Mouse (Mus musculus): ENCODE data around the gene Fbxl16. TPM values are rescaled to one million over a fixed set of nuclear protein-coding genes. Genes with fewer than 3 reads are reported as not detected.

Fbxl16 gene
- total RNA-seq, 4 experiments from 2014 or later = 37.9 to 62.9 (median 43.0) TPM

DNA sequence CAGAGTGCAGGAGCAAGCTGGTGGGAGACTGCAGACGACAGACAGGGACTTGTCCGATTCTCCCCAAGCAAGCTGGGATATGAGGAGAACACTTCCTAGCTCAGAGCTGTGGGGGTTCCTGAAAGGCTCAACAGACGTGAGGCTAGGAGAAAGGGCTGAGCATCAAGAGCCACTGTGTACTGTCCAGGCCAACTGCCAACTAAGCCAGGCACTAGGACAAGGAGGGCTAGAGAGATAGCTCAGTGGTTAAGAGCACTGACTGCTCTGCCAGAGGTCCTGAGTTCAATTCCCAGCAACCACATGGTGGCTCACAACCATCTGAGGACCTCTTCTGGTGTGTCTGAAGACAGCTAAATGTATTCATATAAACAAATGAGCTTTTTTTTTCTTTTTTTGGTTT lies 33.6 kb downstream of the Fbxl16 start:
- no peak for DNase-seq

DNA sequence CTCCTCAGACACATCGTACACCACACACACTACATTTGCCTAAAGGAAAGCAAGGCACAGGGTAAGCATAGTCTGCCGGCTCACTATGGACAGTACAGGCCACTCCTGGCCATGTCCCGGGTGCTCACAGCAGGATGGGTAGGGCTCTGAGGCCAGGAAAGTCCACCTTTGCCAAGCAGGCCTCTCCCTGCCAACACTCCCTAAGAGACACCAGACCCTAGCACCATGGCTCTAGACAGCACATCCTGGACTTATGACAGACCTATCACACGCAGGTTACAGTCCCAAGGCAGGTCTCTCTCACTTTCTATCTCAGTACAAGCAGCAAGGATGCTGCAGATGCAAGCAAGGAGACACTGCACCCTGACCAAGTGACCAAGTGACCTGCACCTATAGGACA lies 34.2 kb downstream of the Fbxl16 start:
- no peak for DNase-seq

DNA sequence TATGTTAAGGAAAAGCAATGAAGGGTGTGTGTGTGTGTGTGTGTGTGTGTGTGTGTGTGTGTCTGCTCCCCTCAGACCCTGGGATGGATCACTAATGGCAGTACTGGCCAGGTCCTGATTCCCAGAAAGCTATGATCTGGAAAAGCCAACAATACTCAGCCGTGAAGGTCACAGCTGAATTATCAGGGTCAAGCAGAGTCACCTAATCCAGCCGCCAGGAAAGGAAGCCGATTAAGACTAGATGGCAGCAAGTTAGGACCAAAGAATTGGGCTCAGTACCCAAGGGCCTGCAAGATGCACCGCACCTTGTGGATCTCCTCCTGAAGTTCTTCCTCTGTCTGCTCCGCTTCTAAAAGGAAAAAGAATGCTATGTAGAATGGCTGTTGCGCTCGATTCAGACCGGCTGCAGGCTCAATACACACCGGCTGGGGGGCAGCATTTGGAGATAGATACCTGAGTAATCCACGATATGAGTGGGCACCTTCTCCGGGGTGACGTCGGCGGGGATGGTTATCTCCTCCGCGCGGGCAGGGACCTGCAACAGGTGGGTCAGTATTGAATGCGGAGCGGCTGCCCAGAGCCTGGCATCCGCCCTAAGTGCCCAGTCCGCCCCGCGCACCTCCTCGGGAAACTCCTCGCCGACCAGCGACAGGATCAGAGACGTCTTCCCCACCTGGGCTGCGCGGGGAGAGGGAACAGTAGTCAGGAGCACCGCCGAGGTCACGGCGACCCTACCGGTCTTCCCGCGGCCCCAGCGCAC lies 34.9 kb downstream of the Fbxl16 start:
- DNase-seq = no peak

DNA sequence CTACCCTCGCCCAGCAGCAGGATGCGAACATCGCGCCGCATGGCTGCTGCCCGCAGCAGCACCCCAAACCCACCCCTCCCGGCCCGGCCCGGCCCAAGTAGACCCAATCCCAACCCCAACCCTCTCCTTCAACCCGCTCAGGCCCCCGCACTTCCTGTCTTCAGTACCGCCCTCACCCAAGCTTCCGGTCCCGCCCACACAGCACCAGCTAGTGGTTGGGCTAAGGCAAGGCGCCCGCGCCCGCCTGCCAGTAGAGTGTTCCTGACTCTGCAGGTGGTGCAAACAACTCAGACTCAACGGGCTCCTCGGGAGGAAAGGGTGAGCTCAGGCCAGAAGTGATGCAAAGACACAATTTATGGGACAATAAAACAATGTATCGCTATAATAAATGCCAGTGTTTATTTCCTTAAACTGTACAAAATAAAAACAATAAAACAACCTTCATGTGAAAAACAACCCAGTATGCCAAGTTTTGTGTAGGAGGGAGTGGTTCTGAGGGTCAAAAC lies 35.6 kb downstream of the Fbxl16 start, which contains the start of gene Rhot2:
TSS of gene Rhot2 (minus strand) at position 456 of the 506 bp plus-strand sequence.
- peak; percentile 94 for DNase-seq

DNA sequence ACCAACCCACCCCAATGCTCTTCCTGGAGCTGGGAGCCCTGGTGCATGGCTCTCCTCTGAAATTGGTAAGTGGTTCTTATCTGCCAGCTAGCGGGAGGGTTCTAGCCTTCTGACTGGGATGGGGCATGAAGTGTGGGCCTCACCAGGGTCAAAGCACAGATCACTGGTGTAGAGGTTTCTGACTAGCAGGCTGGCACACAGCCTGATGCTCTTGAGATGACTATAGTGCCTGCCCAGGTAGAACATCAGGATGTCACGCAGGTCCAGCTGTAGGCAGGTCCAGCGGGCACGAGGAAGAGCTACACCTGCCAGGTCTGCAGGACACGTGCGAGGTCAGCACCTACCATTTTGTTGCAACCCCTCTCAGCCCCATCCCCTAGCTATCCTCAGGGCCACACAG lies 51.3 kb downstream of the Fbxl16 start:
- no peak for DNase-seq

DNA sequence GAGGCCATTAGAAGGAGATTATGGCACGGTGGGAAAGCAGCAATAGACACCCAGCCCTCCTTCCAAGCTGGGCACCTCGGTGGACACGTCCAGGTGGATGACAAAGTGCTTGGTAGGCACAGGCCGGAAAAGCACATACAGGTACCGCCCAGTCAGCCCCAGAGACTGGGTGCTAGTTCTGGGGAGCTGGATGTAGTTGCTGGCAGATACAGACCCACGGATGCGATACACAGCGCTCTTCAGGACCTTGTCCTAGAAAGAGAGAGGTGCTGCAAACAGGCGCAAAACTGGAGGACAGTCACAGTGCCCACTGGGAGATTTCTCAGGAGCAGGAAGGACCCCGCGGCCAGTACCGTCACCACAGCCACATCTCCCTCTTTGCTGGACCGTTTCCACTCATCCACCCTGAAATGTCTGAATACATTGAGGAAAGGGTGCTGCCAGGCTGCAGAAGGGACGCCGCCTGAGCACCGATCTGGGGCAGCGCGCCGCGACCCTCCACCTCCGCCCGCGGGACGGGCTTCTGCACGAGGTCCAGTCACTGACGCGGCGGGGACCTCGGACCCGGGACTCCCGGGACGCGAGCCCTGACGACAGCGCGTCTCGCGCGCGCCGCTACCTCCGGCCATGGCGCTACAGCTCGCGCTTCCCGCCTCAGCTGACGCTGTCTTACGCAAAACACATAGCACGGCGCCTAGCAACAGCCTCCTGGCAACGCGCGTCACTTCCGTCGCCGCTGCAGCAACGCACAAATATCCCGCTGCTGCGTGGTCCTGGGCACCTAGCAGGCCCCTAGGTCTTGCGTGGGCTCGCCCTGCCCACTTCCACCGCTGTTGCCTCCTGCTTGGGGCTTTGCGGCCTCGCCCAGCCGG lies 52.2 kb downstream of the Fbxl16 start, which contains the start of gene Wdr90:
TSS of gene Wdr90 (minus strand) at position 670 of the 872 bp plus-strand sequence.
- DNase-seq = peak; percentile 91

DNA sequence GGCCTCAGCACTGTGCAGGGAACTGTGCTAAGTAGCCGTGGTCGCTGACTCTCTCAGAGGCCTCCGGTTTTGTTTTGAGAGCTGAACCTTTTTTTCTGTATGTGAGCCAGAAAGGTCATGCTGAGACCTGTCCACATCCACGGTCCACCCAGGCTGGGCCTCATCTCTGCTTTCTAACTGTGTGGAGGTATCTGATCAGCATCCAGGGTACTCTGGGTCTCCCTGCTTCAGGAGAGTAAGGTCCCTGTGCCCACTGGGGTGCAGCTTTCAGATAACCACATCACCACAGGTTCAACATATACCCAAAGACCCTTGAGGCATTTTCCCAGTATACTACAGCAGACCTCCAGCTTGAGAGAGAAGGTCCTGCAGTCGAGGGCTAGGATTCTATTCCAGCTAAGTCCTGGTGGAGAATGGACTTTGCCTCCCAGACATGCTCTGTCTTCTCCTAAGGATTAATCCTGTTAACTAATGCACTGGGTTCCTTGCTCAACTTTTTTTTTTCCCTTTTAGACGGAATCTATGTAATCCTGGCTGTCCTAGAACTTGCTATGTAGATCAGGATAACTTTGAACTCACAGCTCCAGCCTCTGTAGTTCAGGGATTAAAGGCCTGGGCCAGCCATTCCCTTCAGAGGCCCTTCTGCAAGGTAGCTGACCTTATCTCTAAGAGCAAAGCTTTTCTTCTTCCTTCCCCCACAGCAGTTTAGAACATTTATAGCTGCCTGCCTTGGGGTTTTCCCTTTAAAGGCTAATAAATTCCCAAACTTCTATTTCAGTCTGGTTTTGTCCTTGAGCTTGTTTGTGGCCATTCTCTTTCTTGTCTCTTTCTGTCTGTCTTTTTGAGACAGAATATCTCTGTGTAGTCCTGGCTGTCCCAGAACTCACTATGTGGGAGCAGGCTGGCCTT lies 53.1 kb downstream of the Fbxl16 start:
- no peak for DNase-seq

DNA sequence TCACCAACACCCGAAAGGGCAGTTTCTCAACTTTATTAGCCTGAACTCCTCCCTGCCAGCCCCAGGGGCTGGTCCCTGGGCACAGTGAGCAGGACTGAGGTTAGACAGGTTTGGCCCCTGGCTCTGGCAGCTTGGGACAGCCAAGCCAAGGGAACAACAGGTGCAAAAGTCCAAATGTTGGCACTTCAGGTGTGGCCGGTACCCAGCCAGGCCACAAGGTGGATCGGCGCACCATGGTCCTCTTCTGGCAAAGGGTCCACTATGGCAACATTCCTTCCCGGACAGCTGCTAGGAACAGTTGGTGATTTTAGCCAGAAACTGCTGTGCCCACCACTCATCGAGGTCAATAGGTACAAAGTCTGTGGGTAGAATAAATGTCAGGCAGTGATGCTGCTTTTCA lies 54.8 kb downstream of the Fbxl16 start:
- no peak for DNase-seq

DNA sequence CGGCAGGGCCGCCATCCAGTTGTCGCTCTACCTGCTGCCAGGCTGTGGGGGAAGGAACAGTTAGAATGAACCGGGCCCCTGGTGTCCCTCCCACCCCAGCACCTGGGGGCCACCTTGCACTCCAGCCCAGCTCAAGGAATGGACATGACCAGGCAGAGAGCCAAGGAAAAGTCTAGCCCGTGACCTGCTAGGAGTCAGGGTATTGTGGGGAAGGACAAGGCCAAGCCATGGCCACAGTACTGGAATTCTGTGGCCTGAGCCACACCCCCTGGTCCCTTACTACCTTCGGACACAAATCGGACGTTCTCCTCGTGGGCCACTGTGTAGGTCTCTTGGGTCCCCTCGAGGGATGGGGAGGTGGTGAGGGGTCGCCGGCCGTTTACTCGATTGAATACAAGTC lies 55.4 kb downstream of the Fbxl16 start:
- no peak for DNase-seq

DNA sequence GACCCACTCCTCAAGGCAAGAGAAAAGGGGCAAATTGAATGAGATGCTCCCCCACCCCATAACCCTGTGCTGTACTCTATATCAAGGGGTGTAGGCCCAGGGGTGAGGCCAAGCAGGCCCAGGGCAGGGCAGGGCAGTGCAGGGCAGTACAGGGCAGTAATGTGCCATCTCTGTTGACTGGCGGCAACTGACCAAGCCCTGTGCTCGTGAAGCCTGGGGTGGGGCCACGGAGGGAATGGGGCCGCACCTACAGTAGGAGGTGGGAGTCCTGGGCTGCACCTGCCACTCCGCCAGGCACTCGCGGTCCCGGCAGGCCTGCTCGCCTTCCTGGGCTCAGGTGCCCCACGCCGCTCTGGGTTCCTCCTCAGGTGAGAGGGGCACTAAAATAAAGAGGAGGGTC lies 56.4 kb downstream of the Fbxl16 start:
- no peak for DNase-seq

DNA sequence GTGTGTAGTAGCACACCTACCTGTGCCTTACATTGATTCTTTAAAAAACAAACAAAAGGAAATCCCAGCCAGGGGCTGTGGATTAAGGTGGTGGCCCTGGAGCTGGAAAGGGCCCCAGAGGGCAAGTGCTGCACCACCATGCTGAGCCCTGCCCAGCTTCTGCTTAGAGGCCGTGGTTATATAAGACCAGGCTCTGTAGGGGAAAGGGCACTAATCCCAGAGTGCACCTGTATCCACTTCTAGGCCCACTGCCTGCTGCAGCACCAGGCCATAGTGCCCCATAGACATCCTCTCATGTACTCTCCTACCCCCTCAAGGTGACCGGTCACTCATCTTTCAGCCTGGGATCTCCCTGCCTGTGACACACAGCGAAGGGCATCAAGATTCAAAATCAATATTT lies 57.3 kb downstream of the Fbxl16 start:
- no peak for DNase-seq

DNA sequence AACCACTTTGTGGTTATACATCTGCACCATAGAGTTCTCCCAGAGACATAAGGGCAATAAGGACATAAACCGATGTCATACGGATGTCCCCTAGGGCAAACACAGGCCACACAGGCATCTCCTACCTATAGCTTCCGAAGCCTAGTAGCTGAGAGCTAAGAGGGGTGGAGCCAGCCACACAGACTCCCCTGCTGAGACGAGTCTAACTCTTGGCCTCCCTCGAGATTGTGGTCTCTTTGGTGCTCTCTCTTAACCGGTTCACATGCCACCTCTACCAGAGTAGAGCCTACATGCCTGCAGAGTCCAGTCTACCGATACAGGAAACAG lies 58.6 kb downstream of the Fbxl16 start:
- DNase-seq = no peak

DNA sequence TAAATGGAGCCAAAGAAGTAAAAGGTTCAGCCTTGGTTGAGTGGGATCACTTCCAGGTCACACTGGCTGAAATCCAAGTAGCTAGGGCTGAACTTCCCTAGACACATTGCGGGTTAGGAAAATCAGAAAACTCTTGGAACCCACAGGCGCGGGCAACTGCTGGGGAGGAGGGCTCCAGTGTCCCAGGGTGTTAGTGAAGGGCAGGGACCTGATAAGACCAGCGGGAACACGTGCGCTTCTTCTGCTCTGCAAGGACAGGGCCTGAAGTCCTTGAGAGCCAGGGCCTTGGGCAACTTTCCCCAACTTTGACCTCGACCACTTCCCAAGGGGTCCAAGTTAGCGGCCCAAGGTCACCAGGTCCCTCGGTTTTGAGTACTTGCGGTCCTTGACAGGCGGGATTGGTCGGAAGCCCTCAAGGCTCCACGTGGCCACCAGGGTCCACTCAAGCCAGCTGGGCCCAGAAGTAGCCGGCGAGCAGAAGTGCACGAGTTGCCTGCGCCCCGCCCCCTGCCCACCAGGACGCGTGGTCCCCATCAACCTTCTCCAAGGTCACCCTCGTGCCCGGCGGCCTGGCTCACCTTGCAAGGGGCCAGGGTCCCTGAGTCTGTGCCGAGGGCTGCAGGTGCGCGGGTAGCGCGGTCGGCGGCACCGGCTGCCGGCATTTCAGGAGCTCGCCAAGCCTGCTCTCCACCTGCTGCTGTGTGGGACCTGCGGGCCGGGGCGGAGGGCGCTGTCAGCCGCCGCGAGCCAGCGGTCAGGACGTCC lies 59.1 kb downstream of the Fbxl16 start:
- DNase-seq = peak; percentile 91

DNA sequence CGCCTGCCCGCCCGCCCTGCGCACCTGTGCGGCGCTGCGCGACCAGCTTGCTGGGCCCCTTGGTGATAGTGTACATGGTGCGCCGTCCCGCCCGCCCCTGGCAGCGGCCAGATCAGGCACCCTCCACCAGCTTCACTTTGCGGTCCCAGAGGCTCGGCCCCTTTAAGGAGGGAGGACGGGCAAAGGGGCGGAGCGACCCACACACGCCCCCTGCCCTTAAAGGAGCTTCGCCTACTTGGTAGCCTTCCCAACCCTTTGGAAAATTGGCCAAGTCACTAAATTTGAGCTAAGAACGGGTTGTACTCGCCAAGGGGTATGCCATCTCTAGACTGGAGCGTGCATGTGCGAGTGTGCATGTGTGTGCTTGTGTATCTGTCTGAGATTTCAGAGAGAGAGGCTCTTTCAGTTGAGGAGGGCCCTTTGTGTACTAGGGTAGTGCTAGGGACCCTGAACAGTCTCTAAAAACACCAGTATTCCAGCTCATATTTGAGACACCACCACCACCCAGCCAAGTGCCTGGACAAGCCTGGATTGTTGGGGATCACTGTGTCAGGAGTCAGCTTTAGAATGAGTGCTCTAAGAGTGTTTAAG lies 59.8 kb downstream of the Fbxl16 start, which contains the start of gene Mcrip2:
TSS of gene Mcrip2 (minus strand) at position 164 of the 591 bp plus-strand sequence.
- DNase-seq = peak; percentile 89

DNA sequence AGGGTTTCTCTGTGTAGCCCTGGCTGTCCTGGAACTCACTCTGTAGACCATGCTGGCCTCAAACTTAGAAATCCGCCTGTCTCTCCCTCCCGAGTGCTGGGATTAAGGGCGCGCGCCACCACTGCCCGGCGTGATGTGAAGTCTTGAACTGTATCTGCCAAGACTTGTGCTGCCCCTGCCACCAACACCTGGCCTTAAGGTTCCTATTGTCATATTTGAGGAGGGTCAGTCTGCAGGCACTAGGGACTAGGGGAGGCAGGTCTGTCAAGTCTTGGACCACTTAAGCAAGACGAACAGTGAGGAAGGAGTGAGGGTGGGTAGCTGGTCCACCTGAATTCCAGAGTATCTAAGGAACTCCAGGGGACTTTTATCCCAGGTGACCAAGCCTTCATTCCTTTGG lies 60.6 kb downstream of the Fbxl16 start:
- DNase-seq = no peak

DNA sequence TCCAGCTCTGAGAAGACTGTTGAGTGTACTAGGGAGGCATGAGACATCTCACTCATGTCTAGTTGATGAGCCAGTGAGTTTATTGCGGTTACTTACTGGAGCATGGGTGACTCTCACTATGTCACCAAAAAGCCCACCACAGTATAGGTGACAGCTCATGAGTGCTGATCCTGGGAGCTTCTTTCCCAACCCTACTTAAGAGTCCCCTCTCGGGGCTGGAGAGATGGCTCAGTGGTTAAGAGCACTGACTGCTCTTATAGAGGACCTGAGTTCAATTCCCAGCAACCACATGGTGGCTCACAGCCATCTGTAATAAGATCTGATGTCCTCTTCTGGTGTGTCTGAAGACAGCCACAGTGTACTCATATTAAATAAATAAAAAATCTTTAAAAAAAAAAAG lies 61.1 kb downstream of the Fbxl16 start:
- DNase-seq = no peak

Small RNAs within 50 kb of the gene (microRNA-seq; reads per million reads assigned to microRNA genes)
- gene Mir3082 (0.67 to 1.6 reads per million in 2 experiments), gene Mir6966 (0.34 to 0.35 reads per million in 2 experiments)

Other genes starting within 250 kb of the Fbxl16 start
- gene Sox8, start 238.4 kb upstream of the Fbxl16 start, total RNA-seq (2022) = 1 to 10 TPM in 3 of 4 experiments, under 1 TPM in 1; 0.92 to 2.6 (median 1.2) TPM
- gene Lmf1, start 230.0 kb upstream of the Fbxl16 start, total RNA-seq (2022) = 10 to 100 TPM; 36.0 to 39.9 (median 38.2) TPM
- 1 to 10 TPM in 1 of 4 experiments, under 1 TPM in 1, not detected in 2; 0.74 to 2.9 TPM for gene Gng13, start 91.9 kb upstream of the Fbxl16 start, total RNA-seq (2022)
- 1 to 10 TPM; 1.2 to 4.9 (median 2.6) TPM for gene Chtf18, start 81.7 kb upstream of the Fbxl16 start, total RNA-seq (2022)
- 10 to 100 TPM; 17.8 to 23.5 (median 20.4) TPM for gene Rpusd1, start 81.4 kb upstream of the Fbxl16 start, total RNA-seq (2022)
- gene Mslnl, start 73.0 kb upstream of the Fbxl16 start, total RNA-seq (2022) = under 1 TPM; 0.09 to 0.52 (median 0.30) TPM
- 1 to 10 TPM; 4.8 to 7.1 (median 6.0) TPM for gene Msln, start 54.7 kb upstream of the Fbxl16 start, total RNA-seq (2022)
- 10 to 100 TPM; 34.8 to 45.2 (median 40.1) TPM for gene Narfl, start 35.3 kb upstream of the Fbxl16 start, total RNA-seq (2022)
- 10 to 100 TPM; 21.4 to 67.2 (median 55.9) TPM for gene Haghl, start 23.4 kb upstream of the Fbxl16 start, total RNA-seq (2022)
- gene Ccdc78, start 22.5 kb upstream of the Fbxl16 start, total RNA-seq (2022) = under 1 TPM in 1 of 4 experiments, not detected in 3; 0.15 TPM
- gene Fam173a, start 16.2 kb upstream of the Fbxl16 start, total RNA-seq (2022) = 100 to 1,000 TPM in 3 of 4 experiments, 10 to 100 TPM in 1; 91.1 to 131 (median 117) TPM
- not detected for gene AC134908.4, start 13.4 kb upstream of the Fbxl16 start, total RNA-seq (2022)
- gene Metrn, start 11.9 kb upstream of the Fbxl16 start, total RNA-seq (2022) = 10 to 100 TPM; 31.4 to 45.8 (median 39.3) TPM
- gene Wdr24, start 14.5 kb downstream of the Fbxl16 start, total RNA-seq (2022) = 10 to 100 TPM; 21.9 to 28.0 (median 24.5) TPM
- gene Jmjd8, start 19.8 kb downstream of the Fbxl16 start, total RNA-seq (2022) = 100 to 1,000 TPM; 104 to 137 (median 119) TPM
- 100 to 1,000 TPM; 184 to 246 (median 214) TPM for gene Stub1, start 24.3 kb downstream of the Fbxl16 start, total RNA-seq (2022)
- gene Rhbdl1, start 28.2 kb downstream of the Fbxl16 start, total RNA-seq (2022) = 10 to 100 TPM; 14.7 to 79.0 (median 33.0) TPM
- gene Gm20683, start 32.7 kb downstream of the Fbxl16 start, total RNA-seq (2022) = 10 to 100 TPM in 3 of 4 experiments, 1 to 10 TPM in 1; 7.3 to 36.4 (median 20.8) TPM
- 100 to 1,000 TPM in 3 of 4 experiments, 10 to 100 TPM in 1; 89.3 to 155 (median 139) TPM for gene Rhot2, start 35.8 kb downstream of the Fbxl16 start, total RNA-seq (2022)
- gene Wdr90, start 52.4 kb downstream of the Fbxl16 start, total RNA-seq (2022) = 10 to 100 TPM; 14.7 to 41.8 (median 22.9) TPM
- gene Mcrip2, start 59.7 kb downstream of the Fbxl16 start, total RNA-seq (2022) = 100 to 1,000 TPM; 264 to 492 (median 338) TPM
- gene Mettl26, start 66.0 kb downstream of the Fbxl16 start, total RNA-seq (2022) = 100 to 1,000 TPM; 113 to 215 (median 150) TPM
- 1 to 10 TPM; 1.6 to 2.9 (median 2.0) TPM for gene Wfikkn1, start 71.8 kb downstream of the Fbxl16 start, total RNA-seq (2022)
- 10 to 100 TPM; 33.9 to 65.0 (median 36.3) TPM for gene Rab40c, start 110.6 kb downstream of the Fbxl16 start, total RNA-seq (2022)
- 100 to 1,000 TPM; 101 to 126 (median 111) TPM for gene Pigq, start 135.9 kb downstream of the Fbxl16 start, total RNA-seq (2022)
- gene Nhlrc4, start 135.9 kb downstream of the Fbxl16 start, total RNA-seq (2022) = not detected
- gene A930017K11Rik, start 143.5 kb downstream of the Fbxl16 start, total RNA-seq (2022) = not detected
- gene Capn15, start 176.7 kb downstream of the Fbxl16 start, total RNA-seq (2022) = 10 to 100 TPM; 20.1 to 34.6 (median 24.9) TPM

Data from adrenal gland, adult 8-10 months (tissue).